Mouse (Mus musculus) lung, embryonic 16.5 days (tissue): ENCODE results near the gene Pold1. TPM values are rescaled to one million over a fixed set of nuclear protein-coding genes. Genes with fewer than 3 reads are reported as not detected.

Experiments used
- ATAC-seq: fragments of 200-750 bp; cut with Nextera tagmentation; 2 replicates; pipeline ENCODE4 v1.8.0; 2017; ENCODE audit warnings: low read depth, mild to moderate bottlenecking, moderate library complexity
- H3K27ac ChIP-seq: fragments of 300-500 bp; sonication (generic); 2 replicates; pipeline ENCODE4 v1.5.1; 2014; ENCODE audit warnings: mild to moderate bottlenecking, control low read depth, low read length
- H3K27me3 ChIP-seq: fragments of 300-500 bp; sonication (generic); 2 replicates; pipeline ENCODE4 v1.6.1; 2014; ENCODE audit warnings: low read depth, low read length, mixed read lengths; ENCODE audit not compliant: control insufficient read depth, insufficient read depth
- H3K36me3 ChIP-seq: fragments of 300-500 bp; sonication (generic); 2 replicates; pipeline ENCODE4 v1.6.1; 2014; ENCODE audit warnings: low read length; ENCODE audit not compliant: control insufficient read depth, insufficient read depth
- H3K4me1 ChIP-seq: fragments of 300-500 bp; sonication (generic); replicated peaks from 2 replicates; pipeline ENCODE4 v1.6.1; 2014; ENCODE audit warnings: low read length, mixed read lengths; ENCODE audit not compliant: control insufficient read depth, insufficient read depth
- H3K4me2 ChIP-seq: fragments of 300-500 bp; sonication (generic); 2 replicates; pipeline ENCODE4 v1.6.1; 2014; ENCODE audit warnings: low read depth, low read length, control low read depth
- H3K4me3 ChIP-seq: fragments of 300-500 bp; sonication (generic); 2 replicates; pipeline ENCODE4 v1.5.1; 2014; ENCODE audit warnings: mild to moderate bottlenecking, low read length, control low read depth
- H3K9ac ChIP-seq: fragments of 300-500 bp; sonication (generic); 2 replicates; pipeline ENCODE4 v1.6.1; 2014; ENCODE audit warnings: low read length, control low read depth
- H3K9me3 ChIP-seq: fragments of 300-500 bp; sonication (generic); 2 replicates; pipeline ENCODE4 v1.6.1; 2016; ENCODE audit warnings: low read length; ENCODE audit not compliant: control insufficient read depth
- WGBS: fragments of 180-500 bp; shearing (Covaris S2); extraction: QIAGEN DNeasy Blood & Tissue Kit; methylation state at CpG from one replicate; pipeline ENCODE4 v1.1.7; 2014; 5-methylcytosine and 5-hydroxymethylcytosine counted together
- polyA plus RNA-seq: library from polyadenylated mRNA; unstranded; fragments of >200 nt; fragmentation: Nextera tagmentation; extraction: Ambion mirVana; gene quantifications from 2 replicates; pipeline ENCODE4 v1.2.1, GENCODE M21; 2015

Pold1 gene
- polyA plus RNA-seq, 1 experiment from 2014 or later: 100 TPM

GRCm38 (mm10) chr7:44542555-44542954 lies 6.1 kb downstream of the Pold1 start:
- Histone ChIP-seq H3K4me2 (no peak overlapping the region), H3K9ac (no peak overlapping the region), H3K27ac (no peak overlapping the region), H3K36me3 (peaks cover 31% of the 10 kb centered on the region), H3K4me3 (no peak overlapping the region), H3K9me3 (no peaks in the 10 kb centered on the region), H3K27me3 (no peaks in the 10 kb centered on the region), H3K4me1 (peaks cover 7% of the 10 kb centered on the region)
- WGBS: 93% methylated on average over 11 of the region's 11 CpGs
- ATAC-seq: no peak

GRCm38 (mm10) chr7:44538756-44539624 lies 9.7 kb downstream of the Pold1 start:
- H3K4me3 ChIP-seq: no peak overlapping the region
- WGBS: 89% methylated on average over 41 of the region's 41 CpGs
- H3K4me2 ChIP-seq: no peak overlapping the region
- no peak for ATAC-seq
- H3K9me3 ChIP-seq: no peaks in the 10 kb centered on the region
- H3K9ac ChIP-seq: no peak overlapping the region
- no peaks in the 10 kb centered on the region for H3K4me1 ChIP-seq
- H3K27me3 ChIP-seq: no peaks in the 10 kb centered on the region
- no peak overlapping the region for H3K27ac ChIP-seq
- H3K36me3 ChIP-seq: peaks cover 58% of the 10 kb centered on the region

GRCm38 (mm10) chr7:44537496-44537895 lies 11.2 kb downstream of the Pold1 start:
- Histone ChIP-seq H3K4me3 (no peak overlapping the region), H3K27me3 (no peaks in the 10 kb centered on the region), H3K4me2 (no peak overlapping the region), H3K4me1 (no peaks in the 10 kb centered on the region), H3K9me3 (no peaks in the 10 kb centered on the region), H3K9ac (no peak overlapping the region), H3K27ac (no peak overlapping the region), H3K36me3 (peaks cover 58% of the 10 kb centered on the region)
- no peak for ATAC-seq
- WGBS: 88% methylated on average over 13 of the region's 13 CpGs

- Histone ChIP-seq H3K4me1 (no peaks in the 10 kb centered on the region), H3K27ac (no peak overlapping the region), H3K4me2 (no peak overlapping the region), H3K9ac (no peak overlapping the region), H3K9me3 (no peaks in the 10 kb centered on the region), H3K4me3 (no peak overlapping the region), H3K36me3 (peaks cover 57% of the 10 kb centered on the region), H3K27me3 (no peaks in the 10 kb centered on the region)
- WGBS: 61% methylated on average over 7 of the region's 7 CpGs
- ATAC-seq: no peak
Observed at GRCm38 (mm10) chr7:44537009-44537408, 11.6 kb downstream of the Pold1 start.

GRCm38 (mm10) chr7:44536590-44536968 lies 12.1 kb downstream of the Pold1 start:
- Histone ChIP-seq H3K27ac (no peak overlapping the region), H3K27me3 (no peaks in the 10 kb centered on the region), H3K9me3 (no peaks in the 10 kb centered on the region), H3K9ac (no peak overlapping the region), H3K4me1 (no peaks in the 10 kb centered on the region), H3K4me2 (no peak overlapping the region), H3K4me3 (no peak overlapping the region), H3K36me3 (peaks cover 54% of the 10 kb centered on the region)
- WGBS: 75% methylated on average over 6 of the region's 6 CpGs
- ATAC-seq: no peak

- Histone ChIP-seq H3K9ac (no peak overlapping the region), H3K4me3 (no peak overlapping the region), H3K27me3 (no peaks in the 10 kb centered on the region), H3K27ac (no peak overlapping the region), H3K9me3 (no peaks in the 10 kb centered on the region), H3K4me1 (no peaks in the 10 kb centered on the region), H3K4me2 (no peak overlapping the region), H3K36me3 (peaks cover 50% of the 10 kb centered on the region)
- 90% methylated on average over 27 of the region's 27 CpGs for WGBS
- no peak for ATAC-seq
Observed at GRCm38 (mm10) chr7:44535657-44536589, 12.7 kb downstream of the Pold1 start.

- H3K4me1 ChIP-seq: no peaks in the 10 kb centered on the region
- ATAC-seq: no peak
- H3K27ac ChIP-seq: no peak overlapping the region
- H3K36me3 ChIP-seq: peaks cover 45% of the 10 kb centered on the region
- H3K4me2 ChIP-seq: no peak overlapping the region
- WGBS: 82% methylated on average over 19 of the region's 19 CpGs
- no peaks in the 10 kb centered on the region for H3K9me3 ChIP-seq
- H3K4me3 ChIP-seq: no peak overlapping the region
- H3K9ac ChIP-seq: no peak overlapping the region
- H3K27me3 ChIP-seq: no peaks in the 10 kb centered on the region
Observed at GRCm38 (mm10) chr7:44534656-44535441, 13.8 kb downstream of the Pold1 start.

- Histone ChIP-seq H3K27me3 (no peaks in the 10 kb centered on the region), H3K9ac (no peak overlapping the region), H3K4me2 (no peak overlapping the region), H3K4me3 (no peak overlapping the region), H3K9me3 (no peaks in the 10 kb centered on the region), H3K27ac (no peak overlapping the region), H3K36me3 (peaks cover 40% of the 10 kb centered on the region), H3K4me1 (no peaks in the 10 kb centered on the region)
- WGBS: 86% methylated on average over 13 of the region's 13 CpGs
- no peak for ATAC-seq
Observed at GRCm38 (mm10) chr7:44534242-44534641, 14.4 kb downstream of the Pold1 start.

- H3K36me3 ChIP-seq: peaks cover 36% of the 10 kb centered on the region
- 78% methylated on average over 12 of the region's 12 CpGs for WGBS
- no peak overlapping the region for H3K4me3 ChIP-seq
Observed at GRCm38 (mm10) chr7:44533746-44534045, 15.0 kb downstream of the Pold1 start.

More at GRCm38 (mm10) chr7:44533746-44534045, 15.0 kb downstream of the Pold1 start:
- no peak overlapping the region for H3K4me2 ChIP-seq
- no peak for ATAC-seq
- no peak overlapping the region for H3K27ac ChIP-seq
- H3K9ac ChIP-seq: no peak overlapping the region
- peaks cover under 1% of the 10 kb centered on the region; the same call in 1 of the 2 replicates for H3K27me3 ChIP-seq
- no peaks in the 10 kb centered on the region for H3K9me3 ChIP-seq
- H3K4me1 ChIP-seq: no peaks in the 10 kb centered on the region
